Mouse (Mus musculus): ENCODE data around the gene Pcbd1. TPM values are rescaled to one million over a fixed set of nuclear protein-coding genes. Genes with fewer than 3 reads are reported as not detected.

Pcbd1 gene
- 53.0 and 59.8 TPM in 2 replicates for polyA plus RNA-seq (2015; fragmentation: Nextera tagmentation; extraction: Ambion mirVana)

DNA sequence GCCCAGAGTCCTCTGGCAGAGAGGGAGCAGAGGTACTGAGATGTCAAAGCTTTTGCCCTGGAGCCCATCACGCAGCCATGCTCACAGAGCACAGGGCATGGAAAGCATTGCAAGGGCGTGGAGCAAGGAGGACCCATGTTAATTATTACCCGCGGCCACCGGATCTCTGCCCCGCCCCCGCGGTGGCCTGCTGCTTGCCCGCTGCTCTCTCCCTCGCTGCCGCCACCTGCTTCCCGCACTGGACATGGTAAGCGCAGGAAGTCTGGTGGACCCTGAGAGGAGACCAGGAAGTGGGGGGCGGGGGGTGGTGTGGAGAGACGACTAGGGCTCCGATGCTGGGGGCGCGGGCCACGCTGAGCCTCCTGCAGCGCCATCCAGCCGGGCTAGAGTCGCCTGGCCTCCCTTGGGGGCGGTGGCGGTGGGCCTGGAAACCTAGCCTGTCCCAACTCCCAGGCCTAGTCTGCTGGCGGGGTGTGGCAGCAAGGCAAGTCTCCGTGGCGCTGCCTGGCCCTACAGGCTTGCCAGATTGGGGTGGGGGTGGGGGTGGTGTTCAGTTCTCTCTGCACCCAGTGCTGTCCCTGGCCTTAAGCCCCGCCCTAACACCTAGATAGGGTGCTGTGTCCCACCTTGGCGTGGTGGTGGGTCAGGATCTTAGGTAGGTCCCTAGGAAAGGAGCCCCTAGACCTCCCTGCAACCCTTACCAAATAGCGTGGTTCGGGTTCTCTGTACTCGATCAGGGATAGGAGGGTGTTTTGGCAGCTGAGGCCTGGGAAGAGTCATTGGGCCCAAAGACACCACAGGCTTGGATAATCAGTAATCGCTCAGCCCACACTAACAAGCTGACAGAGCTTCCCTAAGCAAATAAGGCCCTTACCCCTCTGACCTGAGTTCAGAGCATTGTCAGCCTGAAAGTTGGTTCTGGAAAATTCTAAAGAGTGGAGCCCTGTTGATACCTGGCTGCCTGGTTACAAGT is at the start of gene Pcbd1:
Gene Pcbd1 (plus strand): TSS at position 162 of the 973 bp plus-strand sequence.
- 9% methylated on average over 33 of the region's 33 CpGs for WGBS
- no peaks in the 10 kb centered on the region for H3K36me3 ChIP-seq
- peak within 1 kb of the TSS; percentile 61 for H3K27ac ChIP-seq
- H3K9me3 ChIP-seq (replicated peaks): no peaks in the 10 kb centered on the region
- peak; percentile 51 for ATAC-seq (replicated peaks; ENCODE audit: insufficient number of reproducible peaks, insufficient read depth, low FRiP score, low read depth)
- H3K27me3 ChIP-seq: no peaks in the 10 kb centered on the region
- H3K4me2 ChIP-seq: peak within 1 kb of the TSS; percentile 86
- H3K4me3 ChIP-seq: peak within 1 kb of the TSS; percentile 53
- H3K9ac ChIP-seq: peak within 1 kb of the TSS; percentile 66
- peaks cover 23% of the 10 kb centered on the region for H3K4me1 ChIP-seq (replicated peaks)

DNA sequence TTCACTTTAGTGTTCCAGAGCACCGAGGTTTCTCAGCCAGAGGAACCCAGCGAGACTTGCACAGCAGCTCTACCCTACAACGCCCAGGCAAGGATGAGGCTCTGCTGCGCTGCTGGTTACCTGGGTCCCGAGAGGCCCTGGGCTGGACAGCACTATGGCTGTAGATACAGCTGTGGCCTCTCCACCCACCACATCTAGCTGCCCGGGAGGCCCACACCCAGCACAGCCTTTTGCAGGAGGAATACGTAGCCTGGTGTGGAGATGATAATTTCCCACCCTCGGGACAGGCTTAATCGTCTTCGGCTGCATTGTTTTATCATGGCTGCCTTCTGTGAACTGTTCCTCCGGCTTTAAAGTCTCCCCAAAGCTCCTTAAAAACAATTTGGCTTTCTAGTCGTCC is 49.5 kb upstream of the Pcbd1 start:
- no peak overlapping the region for H3K4me3 ChIP-seq
- no peaks in the 10 kb centered on the region for H3K27me3 ChIP-seq
- no peaks in the 10 kb centered on the region for H3K9me3 ChIP-seq (replicated peaks)
- H3K36me3 ChIP-seq: no peaks in the 10 kb centered on the region
- H3K4me1 ChIP-seq (replicated peaks): peaks cover under 1% of the 10 kb centered on the region; the same call in 1 of the 2 replicates
- 58% methylated on average over 12 of the region's 12 CpGs for WGBS
- H3K4me2 ChIP-seq: no peak overlapping the region
- H3K9ac ChIP-seq: no peak overlapping the region
- no peak for ATAC-seq (replicated peaks; ENCODE audit: insufficient number of reproducible peaks, insufficient read depth, low FRiP score, low read depth)
- H3K27ac ChIP-seq: no peak overlapping the region

DNA sequence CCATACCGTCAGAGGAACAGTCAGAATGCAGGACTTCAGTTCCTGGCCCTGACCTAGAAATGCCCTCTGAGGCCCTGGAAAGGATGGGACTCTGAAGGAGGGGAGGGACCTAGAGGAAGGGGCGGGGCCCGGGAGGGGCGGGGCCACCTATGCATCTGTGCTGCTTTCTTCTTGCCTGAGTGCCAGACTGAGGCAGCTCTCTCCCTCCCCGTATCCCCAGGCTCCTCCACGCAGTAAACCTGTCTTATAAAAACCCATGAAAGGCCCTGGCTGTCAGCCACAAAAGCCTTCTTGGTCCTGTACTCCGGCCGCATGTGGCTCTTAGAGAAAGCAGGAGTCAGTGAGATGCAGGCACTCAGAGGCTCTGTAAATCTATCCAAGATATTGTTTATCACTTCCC is 44.0 kb upstream of the Pcbd1 start:
- WGBS: 15% methylated on average over 8 of the region's 8 CpGs
- H3K9ac ChIP-seq: no peak overlapping the region
- ATAC-seq (replicated peaks; ENCODE audit: insufficient number of reproducible peaks, insufficient read depth, low FRiP score, low read depth): no peak
- H3K36me3 ChIP-seq: no peaks in the 10 kb centered on the region
- no peak overlapping the region for H3K4me2 ChIP-seq
- peaks cover 6% of the 10 kb centered on the region; the same call in 1 of the 2 replicates for H3K4me1 ChIP-seq (replicated peaks)
- no peaks in the 10 kb centered on the region for H3K27me3 ChIP-seq
- no peaks in the 10 kb centered on the region for H3K9me3 ChIP-seq (replicated peaks)
- no peak overlapping the region for H3K4me3 ChIP-seq
- H3K27ac ChIP-seq: no peak overlapping the region

DNA sequence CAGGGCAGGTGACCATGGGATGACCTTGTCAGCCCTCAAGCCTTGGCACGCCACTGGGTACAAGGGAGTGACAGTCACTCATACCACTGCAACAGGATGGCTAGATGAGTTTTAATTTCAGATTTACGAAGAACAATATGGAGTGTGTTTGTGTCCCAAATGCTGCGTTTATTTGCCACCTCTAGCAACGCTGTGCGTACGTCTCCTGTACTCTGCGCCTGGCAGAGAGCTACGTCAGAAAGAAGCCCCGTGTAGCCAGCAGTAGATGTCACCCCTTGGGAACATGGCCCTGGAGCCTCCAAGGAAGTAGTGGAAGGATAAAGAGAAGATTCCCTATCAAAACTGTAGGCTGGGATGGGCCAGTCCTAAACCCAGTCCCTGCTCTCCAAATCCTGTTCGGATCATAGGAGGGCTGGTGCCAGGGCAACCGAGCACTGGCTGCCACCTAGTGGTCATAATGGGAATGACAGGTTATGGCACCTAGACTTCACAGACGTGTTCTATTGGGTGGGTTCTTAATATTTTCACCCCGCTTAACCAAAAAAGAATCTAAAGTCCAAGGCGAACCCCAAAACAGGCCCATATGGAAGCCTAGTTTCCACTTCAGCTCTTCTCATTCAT is 37.0 kb upstream of the Pcbd1 start:
- Histone ChIP-seq H3K27ac (no peak overlapping the region), H3K36me3 (no peaks in the 10 kb centered on the region), H3K9me3 (replicated peaks) (no peaks in the 10 kb centered on the region; the same call in 1 of the 2 replicates), H3K4me2 (no peak overlapping the region), H3K27me3 (no peaks in the 10 kb centered on the region), H3K9ac (no peak overlapping the region), H3K4me3 (no peak overlapping the region), H3K4me1 (replicated peaks) (no peaks in the 10 kb centered on the region)
- ATAC-seq (replicated peaks; ENCODE audit: insufficient number of reproducible peaks, insufficient read depth, low FRiP score, low read depth): no peak
- 56% methylated on average over 14 of the region's 14 CpGs for WGBS

GRCm38 (mm10) chr10:61056661-61057060 is 32.5 kb upstream of the Pcbd1 start:
- WGBS: 91% methylated on average over 7 of the region's 7 CpGs
- H3K36me3 ChIP-seq: no peaks in the 10 kb centered on the region
- ATAC-seq (replicated peaks; ENCODE audit: insufficient number of reproducible peaks, insufficient read depth, low FRiP score, low read depth): no peak

GRCm38 (mm10) chr10:61059101-61059500 is 30.0 kb upstream of the Pcbd1 start:
- Histone ChIP-seq H3K4me2 (no peak overlapping the region), H3K36me3 (no peaks in the 10 kb centered on the region), H3K27me3 (no peaks in the 10 kb centered on the region), H3K9me3 (replicated peaks) (no peaks in the 10 kb centered on the region; the same call in 1 of the 2 replicates), H3K4me1 (replicated peaks) (peaks cover 10% of the 10 kb centered on the region), H3K4me3 (no peak overlapping the region), H3K27ac (peak overlapping the region; percentile 57), H3K9ac (no peak overlapping the region)
- no peak for ATAC-seq (replicated peaks; ENCODE audit: insufficient number of reproducible peaks, insufficient read depth, low FRiP score, low read depth)
- WGBS: no CpG with 5 or more reads among the region's 1 CpGs

More at GRCm38 (mm10) chr10:61056661-61057060, 32.5 kb upstream of the Pcbd1 start:
- Histone ChIP-seq H3K27ac (no peak overlapping the region), H3K27me3 (no peaks in the 10 kb centered on the region), H3K9ac (no peak overlapping the region), H3K4me2 (no peak overlapping the region), H3K4me1 (replicated peaks) (peaks cover 10% of the 10 kb centered on the region), H3K9me3 (replicated peaks) (no peaks in the 10 kb centered on the region; the same call in 1 of the 2 replicates), H3K4me3 (no peak overlapping the region)

DNA sequence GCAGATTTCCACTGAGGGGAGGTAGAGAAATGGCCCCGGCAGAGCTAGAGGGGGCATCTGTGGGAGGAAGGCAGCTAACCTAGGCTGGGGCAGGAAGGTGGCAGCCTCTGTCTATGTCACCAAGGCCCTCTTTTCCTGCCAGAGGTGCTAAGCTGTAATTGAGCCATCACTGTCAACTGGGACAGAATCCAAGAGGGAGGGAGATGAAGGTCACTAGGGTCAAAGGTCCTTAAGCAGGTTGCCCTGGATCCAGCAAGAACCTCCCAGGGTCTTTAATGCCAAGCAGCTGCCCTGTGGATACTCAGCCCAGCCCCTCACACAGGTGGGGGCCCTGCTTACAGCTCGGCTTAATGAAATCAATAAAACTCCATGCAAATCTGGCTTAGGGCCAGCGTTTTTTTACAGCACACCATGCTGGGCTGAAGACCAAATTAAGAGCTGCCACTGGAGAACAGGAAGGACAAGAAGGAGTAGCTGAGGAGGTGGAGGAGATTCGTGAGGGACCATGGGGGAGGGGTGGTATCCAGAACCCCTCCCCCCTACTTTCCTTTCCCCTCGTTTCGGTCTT is 29.5 kb upstream of the Pcbd1 start:
- no peak for ATAC-seq (replicated peaks; ENCODE audit: insufficient number of reproducible peaks, insufficient read depth, low FRiP score, low read depth)

GRCm38 (mm10) chr10:61063271-61063864 is 25.8 kb upstream of the Pcbd1 start:
- no peaks in the 10 kb centered on the region for H3K36me3 ChIP-seq
- H3K27me3 ChIP-seq: no peaks in the 10 kb centered on the region
- H3K4me2 ChIP-seq: no peak overlapping the region
- 90% methylated on average over 10 of the region's 10 CpGs for WGBS
- H3K9ac ChIP-seq: no peak overlapping the region
- H3K4me1 ChIP-seq (replicated peaks): peaks cover 34% of the 10 kb centered on the region
- H3K9me3 ChIP-seq (replicated peaks): no peaks in the 10 kb centered on the region
- no peak overlapping the region for H3K27ac ChIP-seq
- no peak overlapping the region for H3K4me3 ChIP-seq
- no peak for ATAC-seq (replicated peaks; ENCODE audit: insufficient number of reproducible peaks, insufficient read depth, low FRiP score, low read depth)

More for the DNA sequence above, 29.5 kb upstream of the Pcbd1 start:
- no peaks in the 10 kb centered on the region for H3K27me3 ChIP-seq
- H3K4me3 ChIP-seq: no peak overlapping the region
- H3K4me2 ChIP-seq: no peak overlapping the region
- peak overlapping the region; percentile 57 for H3K27ac ChIP-seq
- H3K9me3 ChIP-seq (replicated peaks): no peaks in the 10 kb centered on the region; the same call in 1 of the 2 replicates
- H3K9ac ChIP-seq: no peak overlapping the region
- peaks cover 11% of the 10 kb centered on the region for H3K4me1 ChIP-seq (replicated peaks)
- 25% methylated on average over 6 of the region's 6 CpGs for whole genome bisulfite sequencing
- H3K36me3 ChIP-seq: no peaks in the 10 kb centered on the region

GRCm38 (mm10) chr10:61064635-61065034 is 24.5 kb upstream of the Pcbd1 start:
- Histone ChIP-seq H3K4me1 (replicated peaks) (peaks cover 39% of the 10 kb centered on the region), H3K9me3 (replicated peaks) (no peaks in the 10 kb centered on the region), H3K4me3 (no peak overlapping the region), H3K36me3 (no peaks in the 10 kb centered on the region), H3K27me3 (no peaks in the 10 kb centered on the region), H3K4me2 (no peak overlapping the region), H3K27ac (no peak overlapping the region), H3K9ac (no peak overlapping the region)
- 31% methylated on average over 8 of the region's 8 CpGs for WGBS
- ATAC-seq (replicated peaks; ENCODE audit: insufficient number of reproducible peaks, insufficient read depth, low FRiP score, low read depth): no peak

GRCm38 (mm10) chr10:61065287-61066005 is 23.7 kb upstream of the Pcbd1 start:
- 0 out of 2 replicates have a peak, but pooled peaks have one; percentile 45 for ATAC-seq (replicated peaks; ENCODE audit: insufficient number of reproducible peaks, insufficient read depth, low FRiP score, low read depth)
- Histone ChIP-seq H3K4me3 (no peak overlapping the region), H3K4me2 (no peak overlapping the region), H3K9me3 (replicated peaks) (no peaks in the 10 kb centered on the region), H3K36me3 (no peaks in the 10 kb centered on the region), H3K27ac (no peak overlapping the region), H3K9ac (no peak overlapping the region), H3K4me1 (replicated peaks) (peaks cover 34% of the 10 kb centered on the region), H3K27me3 (no peaks in the 10 kb centered on the region)
- WGBS: 44% methylated on average over 13 of the region's 13 CpGs
